Mouse (Mus musculus) bone marrow, adult 2 months (tissue): ENCODE measurements around the gene Arpc4.

ENCODE experiments used
- CTCF ChIP-seq: fragments of 200-500 bp; IDR thresholded peaks from 2 replicates; pipeline ENCODE4 v1.5.1; 2011; ENCODE audit warnings: low read length, control low read depth; ENCODE audit not compliant: control insufficient read depth, insufficient read depth
- POLR2A ChIP-seq: fragments of 200-500 bp; IDR thresholded peaks from 2 replicates; pipeline ENCODE4 v1.6.1; 2011; ENCODE audit warnings: low read depth, mild to moderate bottlenecking, control low read depth, low read length, borderline replicate concordance; ENCODE audit not compliant: control insufficient read depth

- TF ChIP-seq CTCF (no peak), POLR2A (no peak)
Observed at GRCm38 (mm10) chr6:113423000-113423399, 45.1 kb downstream of the Arpc4 start.
